ENCODE assay signal across 19 mouse cellular contexts in genomic region chr10:111040078-111040656, GRCm38 (mm10). TPM values are rescaled to one million over a fixed set of nuclear protein-coding genes. Genes with fewer than 3 reads are reported as not detected.
DNase-seq lines count a peak whose midpoint lies in the region; ATAC-seq lines count a peak whose summit lies in the region.
"Had no signal": no experiment of that assay in that cellular context is flagged by ENCODE, and none has a peak within 500 bp of the region (broad histone marks: within the 10 kb centered on the region; RNA-seq: fewer than 3 reads in every experiment).

No protein-coding gene starts in this region.

- DNase-seq in left cerebral cortex, adult 11 months (ENCODE audit: low spot score), result peak; percentile 23
- no peak for DNase-seq in left cerebral cortex, postnatal 10 days (ENCODE audit: extremely low spot score in 1 of 2, low spot score in 2 of 2)
- peak; percentile 20 to 31 for DNase-seq in right cerebral cortex, adult 2 months (ENCODE audit: low spot score in 2 of 2)
- no peak for DNase-seq in right cerebral cortex, postnatal 14 days
- DNase-seq in heart, adult 8-10 months (ENCODE audit: low spot score), result no peak
- DNase-seq in kidney, postnatal 10 days, result no peak
- DNase-seq: adrenal gland, postnatal 10 days; cerebellum, adult 11 months; cerebellum, adult 9-10 months; cerebellum, postnatal 36 days; gastrocnemius, postnatal 14 days; kidney, adult 8-10 months; layer of hippocampus, adult 9-11 months; lung, embryonic 14.5 days; lung, postnatal 36 days; thymus, postnatal 4 days had no signal

- peak; percentile 80 for ATAC-seq in common myeloid progenitor, adult 5-6 weeks (replicated peaks; ENCODE audit: low read depth, poor library complexity, severe bottlenecking)
- ATAC-seq: intestine, embryonic 16.5 days; Patski had no signal

- intact Hi-C loops in left cerebral cortex, postnatal 10 days (cut with DNase I), result no loop called here

RNA-seq across cellular contexts. Expression of gene Zdhhc17, which starts 30.2 kb away (rescaled TPM):
- 10 to 100 TPM; 82.5 to 88.4 TPM for total RNA-seq in left cerebral cortex, postnatal 10 days (2021)
- total RNA-seq in common myeloid progenitor, adult 5-6 weeks (2017), result 21.5 and 34.1 TPM in 2 replicates
- total RNA-seq in heart, adult 8-10 months (2022), result 10 to 100 TPM; 20.8 to 27.2 (median 23.2) TPM

Comparison
In these comparisons a context has a peak if more than half of its experiments do, and no peak if none do; other contexts are left out.
1. DNase-seq: peak in left cerebral cortex, adult 11 months (single experiment) and right cerebral cortex, adult 2 months (2 of 2); none in left cerebral cortex, postnatal 10 days (0 of 2), right cerebral cortex, postnatal 14 days (single experiment), heart, adult 8-10 months (single experiment) and kidney, postnatal 10 days (single experiment).